Mouse (Mus musculus) erythroblast, embryonic 14.5 days (primary cell): Measurements from ENCODE around the gene Ythdc1.

Experiments used
- GATA1 ChIP-seq: IDR thresholded peaks from 2 replicates; pipeline ENCODE4 v1.6.1; 2012; ENCODE audit warnings: low read length, inconsistent platforms, mixed read lengths
- TAL1 ChIP-seq: IDR thresholded peaks from 3 replicates; pipeline ENCODE4 v1.6.1; 2012; ENCODE audit warnings: low read length, inconsistent platforms, mixed read lengths

DNA sequence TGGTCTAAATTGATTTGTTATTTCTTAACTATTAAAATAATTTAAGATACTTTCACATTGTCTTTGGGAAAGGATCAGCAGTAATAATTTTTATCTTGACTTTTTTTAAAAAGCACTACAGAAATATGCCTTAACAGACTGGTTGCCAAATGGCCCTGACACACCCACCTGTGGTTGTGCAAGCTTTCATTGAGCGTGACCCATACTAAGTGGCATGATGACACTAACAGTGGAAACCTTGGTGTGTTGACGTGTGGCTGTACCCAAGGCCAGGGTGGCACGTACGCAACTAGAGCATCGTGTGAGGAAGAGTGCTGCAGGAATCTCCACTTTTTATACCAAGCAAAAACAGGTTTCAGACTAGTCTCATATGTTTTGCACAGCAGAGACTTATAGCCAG, 27.1 kb upstream of the Ythdc1 start:
- TF ChIP-seq TAL1 (no peak), GATA1 (no peak)
